Mouse (Mus musculus): ENCODE measurements around the gene Pcsk5.

- TF ChIP-seq CTCF (IDR thresholded peaks at IDR 0.05; ENCODE audit: low read depth, low read length) (no peak), GATA1 (IDR thresholded peaks at IDR 0.05; ENCODE audit: borderline replicate concordance, low read length) (no peak)
These were observed 271.3 kb downstream of the Pcsk5 start for GRCm38 (mm10) chr19:17566097-17566496.

Measured in G1E (cell line).